In the genomic region with DNA sequence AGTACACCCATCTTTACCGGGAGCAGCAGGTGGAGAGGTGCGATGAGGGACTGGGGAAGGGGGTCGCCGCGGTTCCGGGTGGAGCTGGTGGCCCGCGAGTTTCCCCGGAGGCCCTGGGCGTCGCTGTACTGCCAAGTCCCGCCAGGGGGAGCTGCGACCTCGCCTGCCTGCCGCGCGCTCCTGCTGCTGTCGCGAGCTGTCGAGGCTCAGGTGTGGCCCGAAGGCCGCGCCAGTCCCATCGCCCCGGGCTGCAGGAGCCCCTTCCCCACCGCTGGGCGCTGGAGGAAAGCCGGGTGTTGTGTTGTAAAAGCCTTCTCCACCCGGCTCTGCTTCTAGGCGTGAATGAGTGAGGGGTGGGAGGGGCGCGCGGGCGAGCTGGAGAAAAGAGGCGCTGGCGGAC, we compare ENCODE assay signal across 8 mouse cellular contexts. TPM values are rescaled to one million over a fixed set of nuclear protein-coding genes. Genes with fewer than 3 reads are reported as not detected.
DNase-seq lines count a peak whose midpoint lies in the region; ATAC-seq and TF ChIP-seq lines count a peak whose summit lies in the region.

No protein-coding gene starts in this region.

- H3K4me1 ChIP-seq in cerebellum, adult 2 months (ENCODE audit: control insufficient read depth, insufficient read depth, low read length) = no peaks in the 10 kb centered on the region
- peaks cover 25% of the 10 kb centered on the region for H3K4me1 ChIP-seq in forebrain, embryonic 14.5 days (ENCODE audit: control insufficient read depth, insufficient read depth, low read length)
- peaks cover 10% of the 10 kb centered on the region; the same call in 1 of the 2 replicates for H3K4me1 ChIP-seq in hindbrain, embryonic 14.5 days (replicated peaks; ENCODE audit: control insufficient read depth, insufficient read depth, low read length)
- H3K4me1 ChIP-seq in limb, embryonic 10.5 days = peaks cover 16% of the 10 kb centered on the region
- peaks cover 2% of the 10 kb centered on the region; the same call in 1 of the 2 replicates for H3K4me1 ChIP-seq in spleen, adult 2 months (ENCODE audit: control insufficient read depth, insufficient read depth, insufficient read length)

- WGBS in cerebellum, adult 2 months = 1% methylated on average over 36 of the region's 36 CpGs
- WGBS in forebrain, embryonic 14.5 days = 0% methylated on average over 35 of the region's 36 CpGs
- WGBS in hindbrain, embryonic 14.5 days = under 1% methylated on average over 36 of the region's 36 CpGs
- under 1% methylated on average over 36 of the region's 36 CpGs for WGBS in limb, embryonic 10.5 days
- 1% methylated on average over 35 of the region's 36 CpGs for WGBS in spleen, adult 2 months

- DNase-seq in cerebellum, adult 2 months = peak; percentile 24 to 46
- no peak for DNase-seq in cerebellum, adult 11 months
- DNase-seq in c-Kit-positive CD71-negative TER-119-negative erythroid progenitor cells, embryonic 14.5 days (ENCODE audit: low read depth) = peak; percentile 47
- DNase-seq in forebrain, embryonic 14.5 days (ENCODE audit: low spot score) = no peak
- DNase-seq in hindbrain, embryonic 14.5 days (ENCODE audit: low spot score) = peak; percentile 78
- DNase-seq in limb, embryonic 10.5 days (ENCODE audit: low spot score) = peak; percentile 90
- DNase-seq in mesoderm, embryonic 11.5 days (ENCODE audit: low read depth, low spot score) = peak; percentile 82
- peak in 1 of 2 experiments; percentile 70 for DNase-seq in spleen, adult 2 months (ENCODE audit: low read depth in 1 of 2, low spot score in 2 of 2)

- H3K9ac ChIP-seq in forebrain, embryonic 14.5 days (ENCODE audit: low read length) = peak overlapping the region; percentile 56
- 0 out of 2 replicates have a peak overlapping the region, but pooled peaks have one; percentile 11 for H3K9ac ChIP-seq in hindbrain, embryonic 14.5 days

- H3K27ac ChIP-seq in cerebellum, adult 2 months (ENCODE audit: insufficient read depth, low read length) = no peak overlapping the region
- peak overlapping the region; percentile 85 for H3K27ac ChIP-seq in forebrain, embryonic 14.5 days (ENCODE audit: low read depth, low read length)
- H3K27ac ChIP-seq in hindbrain, embryonic 14.5 days = no peak overlapping the region
- no peak overlapping the region for H3K27ac ChIP-seq in limb, embryonic 10.5 days
- H3K27ac ChIP-seq in spleen, adult 2 months (ENCODE audit: insufficient read depth, low read length) = no peak overlapping the region

- no peaks in the 10 kb centered on the region for H3K36me3 ChIP-seq in forebrain, embryonic 14.5 days (ENCODE audit: control insufficient read depth, insufficient read depth, low read length)
- no peaks in the 10 kb centered on the region for H3K36me3 ChIP-seq in hindbrain, embryonic 14.5 days (replicated peaks; ENCODE audit: control insufficient read depth, insufficient read depth)
- no peaks in the 10 kb centered on the region for H3K36me3 ChIP-seq in limb, embryonic 10.5 days
- no peaks in the 10 kb centered on the region for H3K36me3 ChIP-seq in spleen, adult 2 months (ENCODE audit: control insufficient read depth, insufficient read depth, low read length)

- TF ChIP-seq CTCF in cerebellum, adult 2 months (IDR thresholded peaks at IDR 0.05; ENCODE audit: borderline replicate concordance, insufficient read depth, low read depth, low read length) = peak; percentile 50
- peak; percentile 87 for TF ChIP-seq CTCF in spleen, adult 2 months (IDR thresholded peaks at IDR 0.05; ENCODE audit: extremely low read depth, insufficient read depth, insufficient read length, insufficient replicate concordance)

- H3K27me3 ChIP-seq in cerebellum, adult 2 months (ENCODE audit: control insufficient read depth, insufficient read depth, low read length) = peaks cover 16% of the 10 kb centered on the region; the same call in 1 of the 2 replicates
- peaks cover 27% of the 10 kb centered on the region; the same call in 1 of the 2 replicates for H3K27me3 ChIP-seq in forebrain, embryonic 14.5 days (replicated peaks; ENCODE audit: control insufficient read depth, insufficient read depth, low read length)
- peaks cover 64% of the 10 kb centered on the region for H3K27me3 ChIP-seq in hindbrain, embryonic 14.5 days (ENCODE audit: control insufficient read depth, insufficient read depth, low read length)
- H3K27me3 ChIP-seq in limb, embryonic 10.5 days (ENCODE audit: low read depth, poor library complexity, severe bottlenecking) = peaks cover 76% of the 10 kb centered on the region
- peaks cover 26% of the 10 kb centered on the region for H3K27me3 ChIP-seq in spleen, adult 2 months (ENCODE audit: control insufficient read depth, insufficient read depth, low read length)

- ATAC-seq in forebrain, embryonic 14.5 days = peak; percentile 90
- peak; percentile 81 for ATAC-seq in hindbrain, embryonic 14.5 days (ENCODE audit: low FRiP score)

- H3K9me3 ChIP-seq in forebrain, embryonic 14.5 days (replicated peaks; ENCODE audit: control insufficient read depth, low read length) = no peaks in the 10 kb centered on the region
- no peaks in the 10 kb centered on the region for H3K9me3 ChIP-seq in hindbrain, embryonic 14.5 days (ENCODE audit: control insufficient read depth, low read length)
- no peaks in the 10 kb centered on the region for H3K9me3 ChIP-seq in limb, embryonic 10.5 days (replicated peaks)

- no peak overlapping the region for H3K4me3 ChIP-seq in cerebellum, adult 2 months (replicated peaks; ENCODE audit: insufficient read depth, low read depth, low read length)
- H3K4me3 ChIP-seq in forebrain, embryonic 14.5 days (ENCODE audit: low read depth, low read length) = peak overlapping the region; percentile 26
- H3K4me3 ChIP-seq in hindbrain, embryonic 14.5 days (replicated peaks; ENCODE audit: low read length) = peak overlapping the region; percentile 33
- peak overlapping the region; percentile 40 for H3K4me3 ChIP-seq in limb, embryonic 10.5 days
- H3K4me3 ChIP-seq in spleen, adult 2 months (ENCODE audit: extremely low read depth, insufficient read depth, insufficient read length) = peak overlapping the region; percentile 33; the same call in 1 of the 2 replicates

- H3K4me2 ChIP-seq in forebrain, embryonic 14.5 days (ENCODE audit: low read length) = peak overlapping the region; percentile 54
- H3K4me2 ChIP-seq in hindbrain, embryonic 14.5 days (replicated peaks) = peak overlapping the region; percentile 63

- TF ChIP-seq POLR2A in cerebellum, adult 2 months (IDR thresholded peaks at IDR 0.05; ENCODE audit: borderline replicate concordance, insufficient read depth, low read length) = no peak
- no peak for TF ChIP-seq POLR2A in spleen, adult 2 months (IDR thresholded peaks at IDR 0.05; ENCODE audit: low read depth, low read length)

RNA-seq across cellular contexts. Expression of a gene that starts 7.6 kb away (rescaled TPM):
- polyA plus RNA-seq in cerebellum, adult 2 months (2012; rRNA removed) = 0.31 and 0.49 TPM in 2 replicates
- 80.6 and 88.7 TPM in 2 replicates for polyA plus RNA-seq in forebrain, embryonic 14.5 days (2014; fragmentation: Nextera tagmentation; extraction: Ambion mirVana)
- 3.8 and 6.4 TPM in 2 replicates for polyA plus RNA-seq in hindbrain, embryonic 14.5 days (2014; fragmentation: Nextera tagmentation; extraction: Ambion mirVana)
- 0.13 TPM in 1 of 2 replicates, not detected in the other for polyA plus RNA-seq in limb, embryonic 10.5 days (2016; fragmentation: Nextera tagmentation; extraction: Ambion mirVana)
- not detected in 2 replicates for polyA plus RNA-seq in spleen, adult 2 months (2012; rRNA removed)

Comparison
In these comparisons a context has a peak if more than half of its experiments do, and no peak if none do; other contexts are left out.
1. DNase-seq: peak in cerebellum, adult 2 months (2 of 2), c-Kit-positive CD71-negative TER-119-negative erythroid progenitor cells, embryonic 14.5 days (single experiment), hindbrain, embryonic 14.5 days (single experiment), limb, embryonic 10.5 days (single experiment) and mesoderm, embryonic 11.5 days (single experiment); none in cerebellum, adult 11 months (single experiment) and forebrain, embryonic 14.5 days (single experiment).
2. RNA of a gene that starts 7.6 kb away (polyA plus RNA-seq): 80.6 to 88.7 TPM in forebrain, embryonic 14.5 days; 3.8 to 6.4 TPM in hindbrain, embryonic 14.5 days, 0.31 to 0.49 TPM in cerebellum, adult 2 months, 0.13 TPM in limb, embryonic 10.5 days and not detected in spleen, adult 2 months; every median in the first group is over 10 times any median in the second.